Mouse (Mus musculus): ENCODE measurements around the gene Vti1a. TPM values are rescaled to one million over a fixed set of nuclear protein-coding genes. Genes with fewer than 3 reads are reported as not detected.

Vti1a gene
- polyA plus RNA-seq, 1 experiment = 10.5 TPM

GRCm38 (mm10) chr19:55609806-55610205 is 293.7 kb downstream of the Vti1a start:
- TF ChIP-seq GATA1 (IDR thresholded peaks at IDR 0.05; ENCODE audit: low read length) = no peak

GRCm38 (mm10) chr19:55615743-55616142 is 299.6 kb downstream of the Vti1a start:
- no peak for TF ChIP-seq GATA1 (IDR thresholded peaks at IDR 0.05; ENCODE audit: low read length)

- TF ChIP-seq GATA1 (IDR thresholded peaks at IDR 0.05; ENCODE audit: low read length) = no peak
These were observed 300.2 kb downstream of the Vti1a start for GRCm38 (mm10) chr19:55616276-55616675.

GRCm38 (mm10) chr19:55616937-55617336 is 300.8 kb downstream of the Vti1a start:
- no peak for TF ChIP-seq GATA1 (IDR thresholded peaks at IDR 0.05; ENCODE audit: low read length)

- TF ChIP-seq GATA1 (IDR thresholded peaks at IDR 0.05; ENCODE audit: low read length) = no peak
These were observed 302.5 kb downstream of the Vti1a start for GRCm38 (mm10) chr19:55618546-55618945.

GRCm38 (mm10) chr19:55620411-55621008 is 304.4 kb downstream of the Vti1a start:
- TF ChIP-seq GATA1 (IDR thresholded peaks at IDR 0.05; ENCODE audit: low read length) = no peak

- TF ChIP-seq GATA1 (IDR thresholded peaks at IDR 0.05; ENCODE audit: low read length) = no peak
These were observed 305.0 kb downstream of the Vti1a start for GRCm38 (mm10) chr19:55621011-55621625.

- TF ChIP-seq GATA1 (IDR thresholded peaks at IDR 0.05; ENCODE audit: low read length) = no peak
These were observed 306.7 kb downstream of the Vti1a start for GRCm38 (mm10) chr19:55622821-55623220.

- TF ChIP-seq GATA1 (IDR thresholded peaks at IDR 0.05; ENCODE audit: low read length) = no peak
These were observed 307.5 kb downstream of the Vti1a start for GRCm38 (mm10) chr19:55623605-55624004.

- no peak for TF ChIP-seq GATA1 (IDR thresholded peaks at IDR 0.05; ENCODE audit: low read length)
These were observed 310.4 kb downstream of the Vti1a start for GRCm38 (mm10) chr19:55626483-55626882.

- TF ChIP-seq GATA1 (IDR thresholded peaks at IDR 0.05; ENCODE audit: low read length) = no peak
These were observed 310.9 kb downstream of the Vti1a start for GRCm38 (mm10) chr19:55626952-55627351.

- TF ChIP-seq GATA1 (IDR thresholded peaks at IDR 0.05; ENCODE audit: low read length) = no peak
These were observed 319.4 kb downstream of the Vti1a start for GRCm38 (mm10) chr19:55635488-55635887.

GRCm38 (mm10) chr19:55640251-55640650 is 324.2 kb downstream of the Vti1a start:
- no peak for TF ChIP-seq GATA1 (IDR thresholded peaks at IDR 0.05; ENCODE audit: low read length)

- TF ChIP-seq GATA1 (IDR thresholded peaks at IDR 0.05; ENCODE audit: low read length) = no peak
These were observed 325.8 kb downstream of the Vti1a start for GRCm38 (mm10) chr19:55641891-55642290.

GRCm38 (mm10) chr19:55642361-55642760 is 326.3 kb downstream of the Vti1a start:
- no peak for TF ChIP-seq GATA1 (IDR thresholded peaks at IDR 0.05; ENCODE audit: low read length)

GRCm38 (mm10) chr19:55643288-55643901 is 327.3 kb downstream of the Vti1a start:
- no peak for TF ChIP-seq GATA1 (IDR thresholded peaks at IDR 0.05; ENCODE audit: low read length)

- TF ChIP-seq GATA1 (IDR thresholded peaks at IDR 0.05; ENCODE audit: low read length) = no peak
These were observed 327.8 kb downstream of the Vti1a start for GRCm38 (mm10) chr19:55643931-55644330.

All from G1E-ER4 (cell line).